Mouse (Mus musculus) small intestine, adult 2 months (tissue): Measurements from ENCODE around the gene Tln2. TPM values are rescaled to one million over a fixed set of nuclear protein-coding genes. Genes with fewer than 3 reads are reported as not detected.

Experiments
- H3K27ac ChIP-seq: fragments of 200-500 bp; 2 replicates; pipeline ENCODE4 v1.5.1; 2012; ENCODE audit warnings: low read depth, low read length, control low read depth, inconsistent platforms; ENCODE audit not compliant: insufficient read depth
- H3K27me3 ChIP-seq: fragments of 200-500 bp; 2 replicates; pipeline ENCODE4 v1.6.1; 2012; ENCODE audit warnings: mild to moderate bottlenecking, moderate library complexity, low read length, inconsistent platforms; ENCODE audit not compliant: control insufficient read depth, insufficient read depth
- H3K36me3 ChIP-seq: fragments of 200-500 bp; 2 replicates; pipeline ENCODE4 v1.6.1; 2012; ENCODE audit warnings: mild to moderate bottlenecking, low read length, control low read depth, inconsistent platforms; ENCODE audit not compliant: control insufficient read depth, insufficient read depth
- H3K4me1 ChIP-seq: fragments of 200-500 bp; 2 replicates; pipeline ENCODE4 v1.6.1; 2012; ENCODE audit warnings: low read length, inconsistent platforms, mixed read lengths; ENCODE audit not compliant: control insufficient read depth, insufficient read depth, insufficient read length
- H3K4me3 ChIP-seq: fragments of 200-500 bp; 2 replicates; pipeline ENCODE4 v1.5.1; 2012; ENCODE audit warnings: low read depth, mild to moderate bottlenecking, control low read depth, inconsistent platforms, low read length, moderate library complexity
- CTCF ChIP-seq: fragments of 200-500 bp; IDR thresholded peaks from 2 replicates; pipeline ENCODE4 v1.5.1; 2012; ENCODE audit warnings: low read depth, mild to moderate bottlenecking, control low read depth, inconsistent platforms, low read length, moderate library complexity, mixed read lengths; ENCODE audit not compliant: insufficient replicate concordance, insufficient read length; ENCODE audit errors: extremely low read depth
- POLR2A ChIP-seq: fragments of 200-500 bp; IDR thresholded peaks from 2 replicates; pipeline ENCODE4 v1.6.1; 2012; ENCODE audit warnings: low read depth, mild to moderate bottlenecking, control low read depth, inconsistent platforms, low read length, moderate library complexity
- WGBS: fragments of 180-500 bp; shearing (Covaris S2); methylation state at CpG from one replicate; pipeline ENCODE4 v1.1.7; 2018; 5-methylcytosine and 5-hydroxymethylcytosine counted together
- polyA plus RNA-seq: library from polyadenylated mRNA; depleted of rRNA; stranded (reverse); fragments of >200 nt; gene quantifications from 2 replicates; pipeline ENCODE4 v1.2.3, GENCODE M21; 2012

Gene Tln2
- polyA plus RNA-seq, 1 experiment = 4.8 TPM

DNA sequence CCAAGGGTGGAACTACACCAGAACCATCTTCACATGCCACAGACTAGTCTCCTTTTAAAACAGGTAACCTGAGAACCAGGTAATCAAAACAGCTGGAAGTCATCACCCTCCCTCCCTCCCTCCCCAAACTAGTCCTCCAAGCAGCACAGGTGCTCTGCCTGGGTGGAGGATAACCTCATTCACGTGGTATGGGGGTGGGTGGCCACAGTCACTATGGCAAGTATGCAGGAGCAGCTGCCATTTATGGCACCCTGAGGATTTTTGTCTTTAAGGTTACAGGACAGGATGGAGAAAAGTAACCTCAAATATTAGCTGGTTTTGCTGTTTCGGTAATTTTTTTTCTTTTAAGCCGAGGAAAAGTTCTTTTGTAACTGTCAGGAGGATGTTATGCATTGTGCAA lies 322.5 kb downstream of the Tln2 start:
- TF ChIP-seq POLR2A (no peak), CTCF (no peak)
- Histone ChIP-seq H3K4me1 (peaks cover 3% of the 10 kb centered on the region; the same call in 1 of the 2 replicates), H3K4me3 (no peak overlapping the region), H3K36me3 (no peaks in the 10 kb centered on the region), H3K27ac (no peak overlapping the region), H3K27me3 (no peaks in the 10 kb centered on the region)
- 57% methylated on average over 3 of the region's 3 CpGs for WGBS

- H3K4me1 ChIP-seq = peaks cover 3% of the 10 kb centered on the region; the same call in 1 of the 2 replicates
- WGBS = 10% methylated on average over 12 of the region's 12 CpGs
- no peaks in the 10 kb centered on the region for H3K27me3 ChIP-seq
- H3K27ac ChIP-seq = peak overlapping the region; percentile 45; the same call in 1 of the 2 replicates
- H3K36me3 ChIP-seq = no peaks in the 10 kb centered on the region
- TF ChIP-seq POLR2A (no peak), CTCF (no peak)
- no peak overlapping the region for H3K4me3 ChIP-seq
These were observed 323.9 kb downstream of the Tln2 start for GRCm38 (mm10) chr9:67235441-67236217.

DNA sequence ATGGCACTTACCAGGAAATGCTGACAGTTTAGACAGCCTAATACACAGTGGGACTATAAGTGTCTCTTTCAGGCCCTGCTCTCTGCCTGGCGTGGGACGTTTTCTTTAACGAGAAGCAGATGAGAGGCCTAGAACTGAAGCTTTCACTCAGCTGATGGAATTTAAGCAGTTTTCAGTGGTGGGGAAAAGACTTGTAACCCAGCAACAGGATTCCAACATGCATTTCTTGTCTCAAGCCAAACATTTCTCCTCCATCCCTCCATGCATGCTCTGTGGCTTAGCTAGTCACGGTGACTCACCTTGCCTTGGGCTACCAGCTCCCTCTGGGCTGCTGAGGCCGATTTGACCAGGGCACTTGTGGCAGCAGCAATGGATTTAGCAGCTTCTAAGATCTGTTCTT lies 330.5 kb downstream of the Tln2 start:
- Histone ChIP-seq H3K27ac (no peak overlapping the region), H3K4me1 (no peaks in the 10 kb centered on the region), H3K36me3 (0 out of 2 replicates have a peak, but pooled peaks cover 2% of the 10 kb centered on the region), H3K27me3 (no peaks in the 10 kb centered on the region), H3K4me3 (no peak overlapping the region)
- no peak for TF ChIP-seq CTCF
- TF ChIP-seq POLR2A = no peak
- 92% methylated on average over 5 of the region's 5 CpGs for WGBS

GRCm38 (mm10) chr9:67220388-67220787 lies 339.1 kb downstream of the Tln2 start:
- WGBS = 44% methylated on average over 3 of the region's 3 CpGs
- H3K36me3 ChIP-seq = peaks cover 1% of the 10 kb centered on the region; the same call in 1 of the 2 replicates
- H3K4me1 ChIP-seq = no peaks in the 10 kb centered on the region; the same call in 1 of the 2 replicates
- H3K27me3 ChIP-seq = no peaks in the 10 kb centered on the region
- no peak overlapping the region for H3K27ac ChIP-seq
- H3K4me3 ChIP-seq = no peak overlapping the region
- TF ChIP-seq POLR2A = no peak
- TF ChIP-seq CTCF = peak; percentile 61; the same call in 1 of the 2 replicates

DNA sequence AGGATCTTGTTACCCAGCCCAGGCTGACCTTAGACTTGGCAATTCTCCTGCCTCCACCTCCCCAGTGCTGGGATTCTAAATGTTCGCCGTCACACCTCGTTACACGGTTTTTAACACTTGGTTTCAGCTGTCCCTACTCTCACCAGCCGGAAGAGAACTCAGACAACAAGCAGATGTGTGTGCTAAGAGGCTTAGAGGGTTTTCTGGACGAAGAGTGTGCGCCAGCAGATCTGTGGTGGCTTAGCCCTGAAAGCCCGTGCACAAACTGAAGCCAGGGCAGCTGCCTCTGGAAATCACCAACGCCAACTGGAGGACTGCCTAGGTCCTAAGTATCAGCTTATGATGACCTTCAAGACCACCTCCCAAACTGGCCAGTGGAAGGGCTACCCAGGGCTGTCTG lies 341.5 kb downstream of the Tln2 start:
- Histone ChIP-seq H3K4me3 (no peak overlapping the region), H3K27me3 (no peaks in the 10 kb centered on the region), H3K4me1 (no peaks in the 10 kb centered on the region; the same call in 1 of the 2 replicates), H3K27ac (no peak overlapping the region), H3K36me3 (peaks cover 1% of the 10 kb centered on the region; the same call in 1 of the 2 replicates)
- WGBS = 86% methylated on average over 9 of the region's 9 CpGs
- no peak for TF ChIP-seq POLR2A
- no peak for TF ChIP-seq CTCF

- H3K27ac ChIP-seq = no peak overlapping the region
- 89% methylated on average over 3 of the region's 3 CpGs for WGBS
These were observed 345.1 kb downstream of the Tln2 start for GRCm38 (mm10) chr9:67214191-67214985.

DNA sequence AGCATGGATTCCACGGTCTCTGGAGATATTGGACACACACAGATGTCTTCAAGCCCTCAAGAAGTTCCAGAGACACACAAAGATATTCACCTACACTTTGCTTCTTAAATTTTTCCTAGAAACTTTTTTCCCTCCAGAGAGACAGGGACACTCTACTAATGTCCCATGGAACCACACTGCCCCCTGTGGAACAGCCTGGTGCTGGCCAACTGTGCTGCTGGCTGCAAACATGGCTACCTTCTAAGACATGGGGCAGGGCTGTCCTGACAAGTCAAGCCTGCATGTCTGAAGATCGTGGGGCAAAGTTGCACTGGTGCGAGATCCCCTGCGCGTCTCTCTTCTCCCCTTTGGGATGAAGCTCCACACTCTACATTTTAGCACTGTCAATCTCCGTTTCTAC lies 346.2 kb downstream of the Tln2 start:
- WGBS = 61% methylated on average over 6 of the region's 6 CpGs
- TF ChIP-seq CTCF (peak; percentile 61; the same call in 1 of the 2 replicates), POLR2A (no peak)
- Histone ChIP-seq H3K27ac (no peak overlapping the region), H3K36me3 (no peaks in the 10 kb centered on the region), H3K4me1 (no peaks in the 10 kb centered on the region; the same call in 1 of the 2 replicates), H3K27me3 (no peaks in the 10 kb centered on the region), H3K4me3 (no peak overlapping the region)

More at GRCm38 (mm10) chr9:67214191-67214985, 345.1 kb downstream of the Tln2 start:
- H3K27me3 ChIP-seq = no peaks in the 10 kb centered on the region
- H3K36me3 ChIP-seq = no peaks in the 10 kb centered on the region
- no peak overlapping the region for H3K4me3 ChIP-seq
- no peaks in the 10 kb centered on the region; the same call in 1 of the 2 replicates for H3K4me1 ChIP-seq
- TF ChIP-seq CTCF (no peak), POLR2A (no peak)
